Mouse (Mus musculus): ENCODE measurements around the gene Ankrd13d. TPM values are rescaled to one million over a fixed set of nuclear protein-coding genes. Genes with fewer than 3 reads are reported as not detected.

Gene Ankrd13d
- polyA plus RNA-seq, 1 experiment = 5.7 TPM

DNA sequence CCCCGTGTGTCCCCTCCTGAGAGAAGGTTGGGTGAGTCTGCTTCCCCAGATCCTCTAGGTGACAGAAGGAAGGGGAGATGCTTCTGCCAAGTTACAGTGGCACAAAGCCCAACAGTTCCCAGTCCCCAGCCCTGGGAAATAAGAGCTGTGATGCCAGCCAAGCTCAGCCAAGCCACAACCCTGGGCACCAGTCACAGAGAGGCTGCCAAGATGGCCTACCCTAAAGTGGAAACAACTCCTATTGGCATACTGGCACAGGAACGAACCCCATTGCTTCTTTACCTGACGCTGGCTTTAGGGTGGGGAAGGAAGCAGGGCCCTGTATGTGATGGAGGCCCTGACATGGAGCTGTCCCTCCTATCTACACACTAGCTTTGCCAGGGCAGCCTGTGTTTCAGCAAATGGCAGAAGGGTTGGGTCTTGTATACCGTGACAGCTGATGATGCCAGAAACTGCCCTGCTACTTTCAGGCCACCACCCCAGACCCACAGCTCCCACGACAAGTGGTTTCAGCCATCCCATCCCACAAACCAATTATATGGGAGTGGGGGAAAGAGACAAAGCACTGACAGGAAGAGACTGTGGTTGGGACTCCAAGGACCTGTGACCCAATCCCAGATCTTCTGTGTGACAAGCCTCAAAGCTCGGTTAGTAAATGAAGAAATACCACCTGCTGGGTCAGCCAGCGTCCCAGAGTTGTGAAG is 20.2 kb upstream of the Ankrd13d start:
- TF ChIP-seq POLR2A (IDR thresholded peaks at IDR 0.05; ENCODE audit: low read depth, low read length) = no peak
- no peak for TF ChIP-seq CTCF (IDR thresholded peaks at IDR 0.05; ENCODE audit: borderline replicate concordance, insufficient read depth, low read length)
- Histone ChIP-seq H3K4me1 (ENCODE audit: control insufficient read depth, insufficient read depth, low read length) (peaks cover 17% of the 10 kb centered on the region), H3K27ac (ENCODE audit: insufficient read depth, low read length) (no peak overlapping the region), H3K4me3 (ENCODE audit: insufficient read depth, low read length) (no peak overlapping the region)

- peaks cover 17% of the 10 kb centered on the region for H3K4me1 ChIP-seq (ENCODE audit: control insufficient read depth, insufficient read depth, low read length)
- no peak for TF ChIP-seq CTCF (IDR thresholded peaks at IDR 0.05; ENCODE audit: borderline replicate concordance, insufficient read depth, low read length)
- no peak for TF ChIP-seq POLR2A (IDR thresholded peaks at IDR 0.05; ENCODE audit: low read depth, low read length)
- H3K27ac ChIP-seq (ENCODE audit: insufficient read depth, low read length) = no peak overlapping the region
- no peak overlapping the region for H3K4me3 ChIP-seq (ENCODE audit: insufficient read depth, low read length)
Observed at GRCm38 (mm10) chr19:4301735-4302651, 19.1 kb upstream of the Ankrd13d start.

GRCm38 (mm10) chr19:4300852-4301734 is 18.2 kb upstream of the Ankrd13d start:
- TF ChIP-seq POLR2A (IDR thresholded peaks at IDR 0.05; ENCODE audit: low read depth, low read length) (no peak), CTCF (IDR thresholded peaks at IDR 0.05; ENCODE audit: borderline replicate concordance, insufficient read depth, low read length) (no peak)
- H3K4me3 ChIP-seq (ENCODE audit: insufficient read depth, low read length) = no peak overlapping the region
- no peak overlapping the region for H3K27ac ChIP-seq (ENCODE audit: insufficient read depth, low read length)
- peaks cover 17% of the 10 kb centered on the region for H3K4me1 ChIP-seq (ENCODE audit: control insufficient read depth, insufficient read depth, low read length)

GRCm38 (mm10) chr19:4300271-4300704 is 17.4 kb upstream of the Ankrd13d start:
- TF ChIP-seq POLR2A (IDR thresholded peaks at IDR 0.05; ENCODE audit: low read depth, low read length) = no peak
- no peak for TF ChIP-seq CTCF (IDR thresholded peaks at IDR 0.05; ENCODE audit: borderline replicate concordance, insufficient read depth, low read length)
- Histone ChIP-seq H3K27ac (ENCODE audit: insufficient read depth, low read length) (no peak overlapping the region), H3K4me1 (ENCODE audit: control insufficient read depth, insufficient read depth, low read length) (peaks cover 17% of the 10 kb centered on the region), H3K4me3 (ENCODE audit: insufficient read depth, low read length) (no peak overlapping the region)

DNA sequence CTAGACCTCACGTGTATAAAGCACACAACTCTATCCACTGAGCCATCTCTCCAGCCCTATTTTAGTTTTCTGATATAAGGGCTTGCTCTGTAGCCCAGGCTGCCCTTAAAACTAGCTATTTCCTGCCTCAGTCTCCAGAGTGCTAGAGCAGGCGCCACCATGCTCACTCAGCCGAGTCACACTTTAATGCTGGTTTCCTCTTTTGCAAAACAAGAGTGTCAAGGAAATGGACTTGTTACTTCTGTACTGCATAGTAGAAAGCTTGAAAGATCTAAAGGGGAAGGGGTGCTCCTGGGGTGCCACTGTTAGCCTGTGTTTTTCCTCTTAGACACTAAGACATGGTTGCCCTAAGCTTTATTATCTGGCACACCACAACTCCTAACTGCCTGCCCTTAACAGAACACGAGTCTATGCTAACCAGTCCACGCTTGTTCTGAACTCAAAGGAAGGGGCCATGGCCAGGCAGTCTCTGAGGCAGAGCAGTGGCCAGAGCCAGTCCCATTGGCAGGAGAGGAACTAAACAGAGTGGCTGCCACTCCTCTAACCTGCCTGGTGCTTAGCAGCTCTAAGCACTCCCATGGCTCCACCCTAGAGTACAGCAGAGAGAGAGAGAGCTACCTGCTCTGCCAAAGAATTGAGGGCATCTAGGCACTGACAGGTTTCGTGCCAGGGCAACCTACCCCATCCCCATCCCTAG is 16.8 kb upstream of the Ankrd13d start:
- no peak for TF ChIP-seq CTCF (IDR thresholded peaks at IDR 0.05; ENCODE audit: borderline replicate concordance, insufficient read depth, low read length)
- no peak for TF ChIP-seq POLR2A (IDR thresholded peaks at IDR 0.05; ENCODE audit: low read depth, low read length)
- Histone ChIP-seq H3K4me3 (ENCODE audit: insufficient read depth, low read length) (no peak overlapping the region), H3K4me1 (ENCODE audit: control insufficient read depth, insufficient read depth, low read length) (peaks cover 15% of the 10 kb centered on the region), H3K27ac (ENCODE audit: insufficient read depth, low read length) (no peak overlapping the region)

DNA sequence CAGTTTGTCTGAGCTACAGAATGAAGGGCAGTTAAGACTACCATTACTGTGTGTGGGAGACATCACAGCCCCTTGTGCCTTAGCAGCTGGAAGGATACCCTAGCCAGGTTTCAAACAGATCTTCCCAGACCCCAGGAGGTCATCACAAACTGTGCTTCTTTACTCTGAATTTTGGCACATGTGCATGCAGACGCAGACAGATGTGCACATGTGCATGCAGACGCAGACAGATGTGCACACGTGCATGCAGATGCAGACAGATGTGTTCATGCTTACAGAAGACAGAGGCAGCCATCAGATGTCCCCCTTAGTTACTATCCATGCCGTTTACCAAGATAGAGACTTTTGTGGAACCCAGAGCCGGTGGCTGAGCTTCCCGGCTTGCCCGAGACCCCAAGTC is 16.2 kb upstream of the Ankrd13d start:
- Histone ChIP-seq H3K4me3 (ENCODE audit: insufficient read depth, low read length) (no peak overlapping the region), H3K27ac (ENCODE audit: insufficient read depth, low read length) (no peak overlapping the region), H3K4me1 (ENCODE audit: control insufficient read depth, insufficient read depth, low read length) (peaks cover 14% of the 10 kb centered on the region)
- no peak for TF ChIP-seq POLR2A (IDR thresholded peaks at IDR 0.05; ENCODE audit: low read depth, low read length)
- TF ChIP-seq CTCF (IDR thresholded peaks at IDR 0.05; ENCODE audit: borderline replicate concordance, insufficient read depth, low read length) = no peak

DNA sequence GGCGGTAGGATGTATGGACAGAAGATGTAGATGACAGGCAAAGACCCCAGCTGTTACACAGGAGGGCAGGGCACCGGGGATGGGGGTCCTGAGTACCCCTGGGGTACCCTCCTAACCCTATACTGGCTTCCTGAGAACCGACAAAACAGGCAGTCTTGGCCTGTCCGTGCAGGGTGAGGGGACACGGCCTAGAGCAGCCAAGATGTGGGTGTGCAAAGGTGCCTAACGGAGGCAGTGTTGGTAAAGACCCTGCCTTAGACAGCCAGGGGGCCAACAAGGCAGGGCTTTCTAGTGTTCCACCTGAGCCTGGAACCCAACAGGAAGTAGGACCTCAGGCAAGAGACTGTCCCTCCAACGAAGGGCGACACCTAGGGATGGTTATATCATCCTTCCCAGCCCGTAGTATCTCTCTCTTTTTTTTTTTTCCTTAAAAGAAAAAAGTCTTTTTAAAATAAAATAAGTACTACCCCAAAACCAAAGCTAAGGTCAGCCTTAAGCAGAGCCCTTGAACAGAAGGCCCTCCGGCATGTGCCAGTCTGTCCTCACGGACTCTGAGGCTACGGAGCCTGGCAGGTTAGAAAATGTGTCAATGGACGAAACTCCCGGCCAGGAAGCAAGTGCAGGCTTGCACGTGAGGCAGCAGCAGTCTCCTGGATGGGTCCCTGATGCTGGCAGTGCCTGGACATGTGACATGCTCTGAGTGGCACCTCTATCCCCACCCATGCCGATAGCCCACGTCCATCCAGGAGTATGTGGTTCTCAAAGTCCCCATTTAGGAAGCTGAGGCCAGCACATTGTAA is 15.6 kb upstream of the Ankrd13d start:
- peaks cover 14% of the 10 kb centered on the region for H3K4me1 ChIP-seq (ENCODE audit: control insufficient read depth, insufficient read depth, low read length)
- TF ChIP-seq POLR2A (IDR thresholded peaks at IDR 0.05; ENCODE audit: low read depth, low read length) = no peak
- TF ChIP-seq CTCF (IDR thresholded peaks at IDR 0.05; ENCODE audit: borderline replicate concordance, insufficient read depth, low read length) = no peak
- no peak overlapping the region for H3K27ac ChIP-seq (ENCODE audit: insufficient read depth, low read length)
- H3K4me3 ChIP-seq (ENCODE audit: insufficient read depth, low read length) = no peak overlapping the region

DNA sequence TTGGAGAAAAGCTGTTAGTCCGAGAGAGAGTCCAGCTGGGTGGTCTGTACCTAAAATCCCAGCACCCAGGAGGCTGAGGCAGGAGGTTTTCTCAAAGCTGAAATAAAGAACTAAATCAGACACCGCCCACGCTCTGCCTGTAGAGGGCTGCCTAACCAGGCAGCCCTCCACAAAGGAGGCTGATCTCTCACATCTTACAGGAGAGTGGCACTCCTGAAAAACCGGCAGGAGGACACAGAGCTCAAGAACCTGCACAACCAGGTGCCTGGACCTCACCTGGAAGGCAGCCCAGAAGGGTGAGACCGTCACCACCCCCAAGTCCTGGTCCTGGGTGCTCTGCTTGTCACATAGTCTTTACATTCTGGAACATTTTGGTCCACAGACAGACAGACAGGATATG is 14.9 kb upstream of the Ankrd13d start:
- Histone ChIP-seq H3K27ac (ENCODE audit: insufficient read depth, low read length) (no peak overlapping the region), H3K4me1 (ENCODE audit: control insufficient read depth, insufficient read depth, low read length) (peaks cover 9% of the 10 kb centered on the region), H3K4me3 (ENCODE audit: insufficient read depth, low read length) (no peak overlapping the region)
- TF ChIP-seq POLR2A (IDR thresholded peaks at IDR 0.05; ENCODE audit: low read depth, low read length) (no peak), CTCF (IDR thresholded peaks at IDR 0.05; ENCODE audit: borderline replicate concordance, insufficient read depth, low read length) (no peak)
